Mouse (Mus musculus) midbrain, embryonic 16.5 days (tissue): ENCODE measurements at regions not wholly inside any gene's neighbourhood (a gene's known extent, or its start where the extent isn't known, plus 50 kb on each side); places are given as distances from the start of the nearest gene placed in this dataset.
A peak's percentile ranks its signal among the peaks of the same experiment; 100 is the strongest.

Experiments
- microRNA counts: library from miRNA; unstranded; fragments of <30 nt; microRNA quantifications from one replicate; lab custom pipeline; 2016
- microRNA-seq: library from miRNA; unstranded; fragments of <30 nt; microRNA quantifications from one replicate; pipeline ENCODE4, GENCODE M21; 2017

MicroRNAs in the stretch of these regions (microRNA counts, 519-probe panel; counts per million panel counts)
- 1,727 counts per million, percentile 34 among the panel's probes with 10 or more counts for microRNA mmu-miR-101a (lab: Ali Mortazavi, UCI)

Small RNA genes lying in the stretch of these regions (microRNA-seq; reads per million reads assigned to microRNA genes)
- gene Mir101a: 832 reads per million, percentile 77 among the genes with 10 or more reads in this experiment
